In the genomic region with DNA sequence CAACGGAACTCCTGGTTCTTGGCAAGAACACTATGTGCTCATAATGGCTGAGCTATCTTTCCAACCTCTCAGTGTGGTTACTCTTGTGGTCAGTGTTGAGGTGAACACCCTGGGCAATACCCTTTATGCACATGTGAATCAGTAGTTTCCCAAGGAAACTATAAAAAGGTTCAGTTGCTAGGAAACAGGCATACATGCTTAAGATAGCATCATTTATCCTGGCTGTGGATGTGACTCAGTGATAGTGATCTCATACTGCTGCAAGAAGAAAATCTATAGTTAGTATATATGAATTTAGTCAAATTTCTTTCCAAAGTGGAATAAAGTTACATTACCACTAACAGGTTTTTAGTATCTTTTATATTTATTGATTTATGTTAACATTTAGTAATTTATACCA, we compare ENCODE assay signal across 26 mouse cellular contexts.
A peak's percentile ranks its signal among the peaks of the same experiment; 100 is the strongest.
DNase-seq lines count a peak whose midpoint lies in the region; ATAC-seq and TF ChIP-seq lines count a peak whose summit lies in the region.
"Had no signal": no experiment of that assay in that cellular context is flagged by ENCODE, and none has a peak within 500 bp of the region (broad histone marks: within the 10 kb centered on the region; RNA-seq: fewer than 3 reads in every experiment).

No protein-coding gene starts in this region.

- H3K4me2 ChIP-seq in intestine, postnatal 0 days (replicated peaks; ENCODE audit: low read depth), result no peak overlapping the region
- H3K4me2 ChIP-seq: embryonic facial prominence, embryonic 12.5 days; forebrain, embryonic 13.5 days; forebrain, embryonic 15.5 days had no signal

- peak; percentile 3 for DNase-seq in right cerebral cortex, postnatal 25 days
- DNase-seq in right cerebral cortex, adult 18-20 months, result no peak
- DNase-seq in brain, adult 2 months (ENCODE audit: low read depth, low spot score), result peak; percentile 57
- peak; percentile 35 for DNase-seq in telencephalon, adult 2 months (ENCODE audit: low read depth, low spot score)
- DNase-seq: adrenal gland, adult 8-10 months; adrenal gland, postnatal 14 days; adrenal gland, postnatal 36 days; B cell, adult 2 months; cerebellum, adult 11 months; cerebellum, adult 18-20 months; cerebellum, adult 8-10 months; cerebellum, adult 9-11 months; cerebellum, postnatal 14 days; cerebellum, postnatal 36 days; forebrain, postnatal 0 days had no signal

- no peaks in the 10 kb centered on the region for H3K36me3 ChIP-seq in intestine, postnatal 0 days (ENCODE audit: control insufficient read depth, insufficient read depth)
- H3K36me3 ChIP-seq: embryonic facial prominence, embryonic 10.5 days; embryonic facial prominence, embryonic 12.5 days; forebrain, embryonic 15.5 days; G1E had no signal

- TF ChIP-seq CTCF in intestine, postnatal 0 days (IDR thresholded peaks at IDR 0.05; ENCODE audit: low read depth), result no peak

- H3K27ac ChIP-seq in intestine, postnatal 0 days (ENCODE audit: low read depth, low read length), result no peak overlapping the region
- H3K27ac ChIP-seq: embryonic facial prominence, embryonic 10.5 days; embryonic facial prominence, embryonic 12.5 days; forebrain, embryonic 13.5 days; forebrain, embryonic 15.5 days had no signal

- H3K27me3 ChIP-seq in intestine, postnatal 0 days (replicated peaks; ENCODE audit: control insufficient read depth, insufficient read depth, low read length), result no peaks in the 10 kb centered on the region
- H3K27me3 ChIP-seq: CH12.LX; embryonic facial prominence, embryonic 12.5 days; forebrain, embryonic 13.5 days; forebrain, embryonic 15.5 days had no signal

- no peaks in the 10 kb centered on the region for H3K9me3 ChIP-seq in intestine, postnatal 0 days (ENCODE audit: control insufficient read depth)
- H3K9me3 ChIP-seq: embryonic facial prominence, embryonic 10.5 days; embryonic facial prominence, embryonic 12.5 days; forebrain, embryonic 13.5 days; forebrain, embryonic 15.5 days; G1E had no signal

- 89% methylated on average over 1 of the region's 1 CpGs for WGBS in intestine, postnatal 0 days

- no peak overlapping the region for H3K9ac ChIP-seq in intestine, postnatal 0 days (ENCODE audit: low read depth, low read length)
- H3K9ac ChIP-seq: embryonic facial prominence, embryonic 12.5 days; forebrain, embryonic 13.5 days; forebrain, embryonic 15.5 days; forebrain, postnatal 0 days had no signal

- ATAC-seq in megakaryocyte progenitor cell, adult 5-6 weeks (replicated peaks; ENCODE audit: poor library complexity), result no peak
- ATAC-seq in intestine, postnatal 0 days, result no peak
- ATAC-seq: activated CD4-positive, CD25-positive, alpha-beta regulatory T cell, adult 4 months; CD4-positive, CD25-positive, alpha-beta regulatory T cell, adult 4 months; forebrain, embryonic 13.5 days; forebrain, embryonic 15.5 days; forebrain, postnatal 0 days; Patski had no signal

- no peak overlapping the region for H3K4me3 ChIP-seq in intestine, postnatal 0 days (ENCODE audit: low read depth, low read length)
- H3K4me3 ChIP-seq: embryonic facial prominence, embryonic 10.5 days; embryonic facial prominence, embryonic 12.5 days; forebrain, embryonic 13.5 days; forebrain, embryonic 15.5 days had no signal

- H3K4me1 ChIP-seq in intestine, postnatal 0 days (replicated peaks; ENCODE audit: control insufficient read depth, insufficient read depth, low read length), result no peaks in the 10 kb centered on the region
- H3K4me1 ChIP-seq: embryonic facial prominence, embryonic 10.5 days; embryonic facial prominence, embryonic 12.5 days; forebrain, embryonic 13.5 days; forebrain, embryonic 15.5 days had no signal
